Mouse (Mus musculus) neural tube, embryonic 15.5 days (tissue): ENCODE results near the gene Plekhg5. TPM values are rescaled to one million over a fixed set of nuclear protein-coding genes. Genes with fewer than 3 reads are reported as not detected.

Source experiments
- ATAC-seq: fragments of 200-750 bp; cut with Nextera tagmentation; 2 replicates; pipeline ENCODE4 v1.8.0; 2017; ENCODE audit warnings: mild to moderate bottlenecking, moderate TSS enrichment, moderate library complexity; ENCODE audit not compliant: low FRiP score
- H3K27ac ChIP-seq: fragments of 300-500 bp; sonication (generic); replicated peaks from 2 replicates; pipeline ENCODE4 v1.5.1; 2015; ENCODE audit warnings: mild to moderate bottlenecking, inconsistent platforms
- H3K27me3 ChIP-seq: fragments of 300-500 bp; sonication (generic); replicated peaks from 2 replicates; pipeline ENCODE4 v1.6.1; 2015; ENCODE audit warnings: inconsistent platforms
- H3K36me3 ChIP-seq: fragments of 300-500 bp; sonication (generic); 2 replicates; pipeline ENCODE4 v1.6.1; 2015; ENCODE audit warnings: inconsistent platforms
- H3K4me1 ChIP-seq: fragments of 300-500 bp; sonication (generic); 2 replicates; pipeline ENCODE4 v1.6.1; 2015; ENCODE audit warnings: inconsistent platforms
- H3K4me2 ChIP-seq: fragments of 300-500 bp; sonication (generic); 2 replicates; pipeline ENCODE4 v1.6.1; 2015; ENCODE audit warnings: inconsistent platforms, mild to moderate bottlenecking, moderate library complexity
- H3K4me3 ChIP-seq: fragments of 300-500 bp; sonication (generic); replicated peaks from 2 replicates; pipeline ENCODE4 v1.5.1; 2015; ENCODE audit warnings: mild to moderate bottlenecking, inconsistent platforms
- H3K9ac ChIP-seq: fragments of 300-500 bp; sonication (generic); replicated peaks from 2 replicates; pipeline ENCODE4 v1.6.1; 2015; ENCODE audit warnings: mild to moderate bottlenecking, inconsistent platforms
- H3K9me3 ChIP-seq: fragments of 300-500 bp; sonication (generic); replicated peaks from 2 replicates; pipeline ENCODE4 v1.6.1; 2016; ENCODE audit warnings: inconsistent platforms
- WGBS: fragments of 180-500 bp; shearing (Covaris S2); methylation state at CpG from one replicate; pipeline ENCODE4 v1.1.7; 2015; ENCODE audit warnings: mixed read lengths; 5-methylcytosine and 5-hydroxymethylcytosine counted together
- polyA plus RNA-seq: library from polyadenylated mRNA; unstranded; fragments of >200 nt; fragmentation: Nextera tagmentation; extraction: Ambion mirVana; gene quantifications from 2 replicates; pipeline ENCODE4 v1.2.1, GENCODE M21; 2015

The Plekhg5 gene
- polyA plus RNA-seq, 1 experiment from 2014 or later, result 13.6 TPM

DNA sequence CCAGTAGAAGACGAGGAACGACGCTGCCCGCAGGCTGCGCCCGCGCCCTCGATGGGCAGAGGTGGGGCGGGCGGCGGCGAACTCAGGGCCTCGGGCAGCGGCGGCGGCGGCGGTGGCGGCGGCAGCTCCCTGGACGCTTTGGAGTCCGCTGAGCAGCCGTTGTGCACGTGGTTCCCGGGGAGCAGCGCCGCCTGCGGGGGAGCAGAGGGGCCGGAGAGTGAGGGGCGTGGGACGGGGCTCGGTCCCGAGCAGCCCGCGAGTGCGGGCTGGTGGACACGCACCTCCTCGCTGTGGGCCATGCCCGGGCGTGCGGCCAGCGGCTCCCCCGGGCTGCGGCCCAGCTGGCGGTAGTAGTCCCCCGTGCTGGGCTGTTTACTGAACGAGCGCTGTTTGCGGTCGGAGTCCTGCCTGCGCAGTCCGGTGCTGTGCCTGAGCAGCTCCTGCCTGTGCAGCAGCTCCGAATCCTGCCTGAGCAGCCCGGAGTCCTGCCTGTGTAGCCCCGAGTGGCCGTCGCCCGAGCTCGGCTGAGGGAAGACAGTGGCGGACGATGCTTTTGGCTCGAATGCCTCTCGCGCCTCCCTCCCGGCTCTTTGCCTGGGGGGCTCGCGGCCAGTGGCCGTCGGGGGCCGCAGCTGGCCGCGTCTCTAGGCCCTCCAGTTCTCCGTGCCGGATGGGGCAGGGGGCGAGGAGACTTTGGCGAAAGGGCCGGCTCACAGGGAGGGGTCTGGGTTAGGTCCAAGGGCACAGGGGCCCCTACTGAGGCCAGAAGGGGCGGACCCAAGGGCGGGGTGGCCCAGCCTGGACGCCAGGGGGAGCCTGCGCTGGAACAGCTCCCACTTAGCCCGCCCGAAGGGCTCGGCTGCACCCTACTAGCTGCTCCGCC is 58.7 kb downstream of the Plekhg5 start:
- peak overlapping the region; percentile 36 for H3K4me3 ChIP-seq

DNA sequence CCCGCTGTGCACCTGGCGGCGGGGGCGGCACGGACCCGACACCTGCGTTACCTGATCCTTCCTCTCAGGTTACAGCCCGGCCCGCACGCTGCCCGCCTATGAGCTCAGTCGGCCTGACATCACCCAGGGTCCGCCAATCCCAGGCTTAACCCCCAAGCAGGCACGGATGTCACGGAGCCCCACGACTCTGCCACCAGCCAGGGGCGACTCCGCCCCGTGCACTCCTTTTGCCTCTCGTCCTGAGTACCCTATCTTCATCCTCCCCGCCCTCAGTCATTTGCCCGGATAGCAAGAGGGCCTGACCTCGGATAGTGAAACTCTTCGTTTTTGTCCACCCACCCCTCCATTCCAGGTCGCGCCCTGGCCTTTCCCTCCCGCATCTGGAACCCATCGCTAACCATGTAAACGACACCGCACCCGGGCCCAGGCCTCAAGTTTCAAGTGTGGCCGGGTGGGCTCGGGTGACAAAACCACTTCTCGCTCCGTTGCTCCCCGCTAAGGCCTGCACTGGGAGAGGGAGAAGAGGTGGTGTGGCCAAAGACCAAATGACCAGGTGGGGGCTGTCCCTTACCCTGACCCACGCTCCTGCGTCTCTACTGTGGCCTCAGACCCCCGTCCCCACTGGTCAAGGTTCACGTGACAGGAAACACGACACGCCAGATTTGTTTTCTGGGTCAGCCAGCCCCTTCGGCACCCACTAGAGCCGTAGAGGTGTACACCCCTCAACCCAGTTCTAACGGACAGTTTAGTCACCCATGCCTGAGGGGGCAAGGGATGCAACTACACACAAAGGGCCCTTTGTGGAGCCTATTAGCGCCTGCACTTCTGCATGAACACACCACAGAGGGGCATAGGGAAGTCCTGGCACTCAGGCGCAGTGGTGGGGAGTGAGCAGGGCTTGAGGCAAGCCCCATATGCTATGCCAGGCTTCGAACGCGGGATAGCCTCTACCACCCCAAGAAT is 59.8 kb downstream of the Plekhg5 start:
- WGBS, result 5% methylated on average over 50 of the region's 50 CpGs
- Histone ChIP-seq H3K36me3 (no peaks in the 10 kb centered on the region), H3K9ac (no peak overlapping the region), H3K4me3 (peak overlapping the region; percentile 36), H3K4me2 (peak overlapping the region; percentile 61), H3K4me1 (peaks cover 21% of the 10 kb centered on the region), H3K27me3 (peaks cover 86% of the 10 kb centered on the region), H3K9me3 (no peaks in the 10 kb centered on the region), H3K27ac (no peak overlapping the region)
- ATAC-seq, result no peak

More for the DNA sequence above, 58.7 kb downstream of the Plekhg5 start:
- peak overlapping the region; percentile 61 for H3K4me2 ChIP-seq
- peaks cover 30% of the 10 kb centered on the region for H3K4me1 ChIP-seq
- H3K9ac ChIP-seq, result peak overlapping the region; percentile 23
- peaks cover 94% of the 10 kb centered on the region for H3K27me3 ChIP-seq
- peak overlapping the region; percentile 13; the same call in 1 of the 2 replicates for H3K27ac ChIP-seq
- peak; percentile 58 for ATAC-seq
- WGBS, result under 1% methylated on average over 67 of the region's 85 CpGs
- no peaks in the 10 kb centered on the region for H3K9me3 ChIP-seq
- H3K36me3 ChIP-seq, result no peaks in the 10 kb centered on the region

DNA sequence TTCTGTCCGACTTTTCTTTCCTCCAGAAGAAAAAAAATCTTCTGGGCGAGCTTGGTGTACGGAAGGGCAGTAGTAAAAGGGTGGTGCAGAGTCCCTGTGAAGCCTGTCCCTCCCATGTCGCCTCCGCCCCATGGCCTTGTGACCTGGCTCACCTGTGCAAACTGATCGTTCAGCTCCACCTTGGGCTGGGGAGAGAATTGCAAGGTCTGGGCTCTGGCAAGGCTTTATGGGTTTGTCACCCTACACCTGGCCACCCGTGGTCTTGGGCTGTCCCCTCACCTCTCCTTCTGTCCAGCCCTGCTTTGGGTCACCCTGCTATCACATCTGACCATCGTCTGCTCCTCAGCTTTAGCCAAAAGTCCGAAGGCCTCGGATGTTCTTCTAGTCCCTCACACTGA is 60.5 kb downstream of the Plekhg5 start:
- Histone ChIP-seq H3K4me2 (no peak overlapping the region), H3K27ac (no peak overlapping the region), H3K4me3 (no peak overlapping the region), H3K27me3 (peaks cover 83% of the 10 kb centered on the region), H3K9me3 (no peaks in the 10 kb centered on the region), H3K4me1 (peaks cover 21% of the 10 kb centered on the region), H3K9ac (no peak overlapping the region), H3K36me3 (no peaks in the 10 kb centered on the region)
- ATAC-seq, result no peak
- WGBS, result 28% methylated on average over 10 of the region's 10 CpGs

DNA sequence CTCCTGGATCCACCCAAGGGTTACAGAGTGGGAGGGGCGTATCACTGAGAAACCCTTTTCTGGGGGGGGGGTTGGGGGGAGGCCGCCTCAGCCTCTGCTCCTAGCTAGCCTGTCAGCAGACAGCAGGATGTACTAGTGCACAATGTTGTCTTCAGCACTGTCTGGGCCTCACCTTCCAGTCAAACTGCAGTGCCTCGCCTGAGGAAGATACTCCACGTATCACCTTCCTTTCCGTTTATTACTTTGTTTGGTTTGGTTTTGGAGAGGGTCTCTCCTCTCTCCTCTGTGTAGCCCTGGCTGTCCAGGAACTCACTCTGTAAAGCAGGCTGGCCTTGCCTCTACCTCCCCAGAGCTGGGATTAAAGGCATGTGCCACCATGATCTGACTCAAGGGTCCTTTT is 60.9 kb downstream of the Plekhg5 start:
- Histone ChIP-seq H3K9ac (no peak overlapping the region), H3K36me3 (no peaks in the 10 kb centered on the region), H3K4me2 (no peak overlapping the region), H3K4me1 (peaks cover 22% of the 10 kb centered on the region), H3K9me3 (no peaks in the 10 kb centered on the region), H3K27me3 (peaks cover 81% of the 10 kb centered on the region), H3K27ac (no peak overlapping the region), H3K4me3 (no peak overlapping the region)
- 44% methylated on average over 5 of the region's 5 CpGs for WGBS
- ATAC-seq, result no peak

DNA sequence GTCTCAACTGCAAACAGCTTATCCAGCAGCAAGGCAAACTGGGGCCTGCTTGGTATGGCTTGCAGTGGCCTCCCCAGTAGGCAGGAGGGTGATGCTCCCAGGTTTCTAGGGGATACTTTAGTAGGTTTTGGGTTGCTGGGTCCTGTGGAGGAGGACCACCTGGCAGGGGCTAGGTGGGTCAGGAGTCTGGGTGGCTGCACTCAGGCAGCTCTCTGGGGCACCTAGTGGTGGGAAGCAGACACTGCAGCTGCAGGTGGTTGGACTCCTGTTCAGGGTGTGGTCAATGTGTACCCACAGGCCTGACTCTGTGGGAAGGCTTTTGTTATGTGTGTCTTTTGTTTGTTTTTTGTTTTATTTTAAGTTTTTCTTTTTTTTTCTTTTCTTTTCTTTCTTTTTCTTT is 62.2 kb downstream of the Plekhg5 start:
- peaks cover 78% of the 10 kb centered on the region for H3K27me3 ChIP-seq
- H3K36me3 ChIP-seq, result no peaks in the 10 kb centered on the region
- H3K4me1 ChIP-seq, result peaks cover 30% of the 10 kb centered on the region
- no peak overlapping the region for H3K4me3 ChIP-seq
- ATAC-seq, result no peak
- no peak overlapping the region for H3K27ac ChIP-seq
- no peak overlapping the region for H3K4me2 ChIP-seq
- H3K9me3 ChIP-seq, result no peaks in the 10 kb centered on the region
- H3K9ac ChIP-seq, result no peak overlapping the region

DNA sequence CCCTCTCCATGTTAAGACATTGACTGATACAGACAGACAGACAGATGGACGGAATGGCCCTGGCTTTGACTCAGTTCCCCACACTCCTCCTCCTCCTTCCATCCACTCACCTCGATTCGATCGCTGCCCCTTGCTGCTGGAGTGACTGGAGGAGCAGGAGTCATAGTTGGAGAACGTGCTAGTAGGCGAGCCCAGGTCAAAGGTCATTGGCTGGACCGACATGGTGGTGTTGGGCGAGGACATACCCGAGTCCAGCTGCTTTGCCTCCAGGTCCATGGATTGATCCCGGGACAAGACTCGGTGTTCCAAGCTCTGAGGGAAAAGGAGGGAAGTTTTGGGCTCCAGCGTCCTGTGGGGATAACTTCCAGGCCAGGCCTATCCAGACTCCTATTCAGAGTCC is 63.1 kb downstream of the Plekhg5 start:
- Histone ChIP-seq H3K36me3 (no peaks in the 10 kb centered on the region), H3K27ac (no peak overlapping the region), H3K4me2 (no peak overlapping the region), H3K4me1 (peaks cover 30% of the 10 kb centered on the region), H3K27me3 (peaks cover 75% of the 10 kb centered on the region), H3K4me3 (no peak overlapping the region), H3K9me3 (no peaks in the 10 kb centered on the region), H3K9ac (no peak overlapping the region)
- 87% methylated on average over 12 of the region's 12 CpGs for WGBS
- ATAC-seq, result no peak

DNA sequence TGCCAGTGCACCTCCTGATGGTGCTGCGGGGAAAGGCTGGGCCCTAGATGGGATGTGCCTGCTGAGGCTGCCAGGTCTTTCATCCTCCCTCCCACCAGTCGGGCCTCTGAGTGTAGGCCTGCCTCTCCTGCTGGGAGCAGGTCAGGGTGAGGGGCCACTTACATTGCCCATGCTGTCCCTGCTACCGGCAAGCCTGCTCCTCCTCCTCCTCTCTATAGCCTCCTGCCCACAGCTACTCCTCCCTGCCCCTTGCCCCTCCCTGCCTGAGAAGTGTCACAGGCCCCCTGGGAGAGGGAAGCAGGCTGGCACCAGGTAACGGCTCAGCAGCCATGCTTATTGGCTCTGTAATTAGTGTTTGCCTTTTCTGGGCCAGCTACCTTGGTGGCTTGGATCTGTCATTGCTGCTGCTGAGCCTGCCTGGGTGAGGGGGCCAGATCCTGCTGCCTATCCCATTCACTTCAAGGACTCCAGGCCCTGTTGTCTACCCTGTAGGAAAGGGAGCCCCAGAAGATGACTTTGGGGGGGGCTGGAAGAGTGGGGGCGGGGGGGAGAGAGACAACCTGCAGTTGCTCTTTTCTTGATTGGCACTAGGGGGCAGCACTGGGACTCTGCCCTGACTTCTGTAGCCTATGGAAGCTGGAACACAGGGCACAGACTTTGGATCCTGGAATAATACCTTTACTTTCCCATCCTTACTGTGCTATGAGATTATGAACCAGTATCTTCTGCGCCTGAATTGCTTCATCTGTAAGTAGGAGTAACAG is 64.0 kb downstream of the Plekhg5 start:
- H3K4me2 ChIP-seq, result no peak overlapping the region
- peaks cover 71% of the 10 kb centered on the region for H3K27me3 ChIP-seq
- H3K4me1 ChIP-seq, result peaks cover 20% of the 10 kb centered on the region
- H3K27ac ChIP-seq, result no peak overlapping the region
- H3K9ac ChIP-seq, result no peak overlapping the region
- WGBS, result 25% methylated on average over 6 of the region's 6 CpGs
- ATAC-seq, result no peak
- H3K4me3 ChIP-seq, result no peak overlapping the region
- no peaks in the 10 kb centered on the region for H3K36me3 ChIP-seq
- no peaks in the 10 kb centered on the region for H3K9me3 ChIP-seq

DNA sequence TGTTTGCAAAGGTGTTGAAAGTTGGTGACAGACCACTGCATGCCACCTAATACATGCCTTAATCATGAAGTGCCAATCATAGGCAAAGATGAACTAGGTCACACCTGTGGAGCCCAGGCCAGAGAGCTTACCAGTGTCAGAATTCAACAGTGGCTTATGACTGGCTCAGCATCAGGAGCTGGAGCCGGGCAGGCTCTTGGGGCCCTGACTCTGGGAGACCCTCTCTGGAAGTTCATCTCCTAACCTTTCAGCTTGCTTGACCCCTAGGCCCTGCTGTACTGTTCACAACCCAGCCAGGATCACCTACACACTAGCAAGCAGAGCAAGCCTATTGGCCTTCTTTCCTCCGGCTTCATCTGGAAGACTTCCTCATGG is 64.6 kb downstream of the Plekhg5 start:
- WGBS, result 96% methylated on average over 2 of the region's 2 CpGs

DNA sequence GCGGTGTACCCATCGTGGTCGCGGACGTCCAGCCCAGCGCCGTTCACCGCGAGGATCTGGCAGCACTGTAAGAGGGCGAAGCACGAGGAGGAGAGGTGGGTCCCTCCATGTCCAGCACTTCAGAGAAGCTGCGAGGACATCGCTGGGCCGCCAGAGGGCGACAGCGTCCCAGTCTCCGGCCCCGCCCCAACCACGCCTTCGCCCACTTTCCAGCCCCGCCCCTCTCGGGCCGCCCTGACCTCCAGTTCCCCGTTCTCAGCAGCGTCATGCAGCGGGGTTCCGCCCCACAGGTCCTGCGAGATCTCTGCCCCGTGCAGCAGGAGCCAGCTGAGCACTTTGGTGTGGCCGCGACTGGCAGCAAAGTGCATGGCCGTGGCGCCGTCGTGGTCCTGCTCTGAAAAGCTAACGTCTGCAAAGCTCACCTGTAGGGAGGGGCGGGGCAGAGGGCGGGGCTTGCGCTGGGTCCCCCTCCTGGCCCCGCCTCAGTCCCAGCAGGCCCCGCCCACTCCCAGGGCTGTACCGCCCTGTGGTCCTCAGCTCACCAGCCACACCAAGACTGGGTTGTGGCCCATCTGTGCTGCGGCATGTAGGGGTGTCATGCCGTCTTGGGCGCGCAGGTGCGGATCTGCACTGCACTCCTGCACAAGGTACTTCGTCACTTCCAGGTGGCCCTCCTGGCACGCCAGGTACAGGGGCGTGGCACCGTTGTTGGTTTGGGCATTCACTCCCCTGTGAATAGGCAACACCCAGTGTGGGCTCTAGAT is 66.4 kb downstream of the Plekhg5 start:
- no peak overlapping the region for H3K27ac ChIP-seq
- H3K36me3 ChIP-seq, result no peaks in the 10 kb centered on the region
- H3K4me1 ChIP-seq, result peaks cover 9% of the 10 kb centered on the region
- H3K27me3 ChIP-seq, result peaks cover 56% of the 10 kb centered on the region
- peak overlapping the region; percentile 77 for H3K4me2 ChIP-seq
- H3K9ac ChIP-seq, result no peak overlapping the region; the same call in 1 of the 2 replicates
- ATAC-seq, result peak; percentile 80
- H3K4me3 ChIP-seq, result peak overlapping the region; percentile 46
- no peaks in the 10 kb centered on the region for H3K9me3 ChIP-seq
- 3% methylated on average over 51 of the region's 51 CpGs for WGBS

More for the DNA sequence above, 64.6 kb downstream of the Plekhg5 start:
- Histone ChIP-seq H3K36me3 (no peaks in the 10 kb centered on the region), H3K9me3 (no peaks in the 10 kb centered on the region), H3K4me2 (no peak overlapping the region), H3K4me3 (no peak overlapping the region), H3K4me1 (peaks cover 15% of the 10 kb centered on the region), H3K27me3 (peaks cover 69% of the 10 kb centered on the region), H3K9ac (no peak overlapping the region), H3K27ac (no peak overlapping the region)
- no peak for ATAC-seq

DNA sequence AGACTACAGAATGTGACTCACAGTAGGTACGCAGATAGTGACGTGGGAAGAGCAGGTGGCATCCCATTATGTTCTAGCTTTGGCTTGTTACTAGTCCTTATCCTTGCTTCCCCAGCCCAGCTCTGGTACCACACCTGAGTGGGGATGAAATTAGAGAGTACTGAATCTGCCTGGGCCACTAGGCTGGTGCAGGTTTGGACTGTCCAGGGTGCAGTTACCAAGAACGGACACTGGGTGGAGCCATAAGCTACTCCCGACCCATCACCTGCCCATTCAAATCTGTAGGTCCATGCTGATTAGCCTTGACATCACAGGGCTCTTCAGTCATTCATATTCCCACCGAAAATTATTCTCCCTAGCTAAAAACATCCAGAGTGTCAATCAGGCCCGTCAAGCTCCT is 68.1 kb downstream of the Plekhg5 start:
- Histone ChIP-seq H3K9ac (no peak overlapping the region), H3K27ac (no peak overlapping the region), H3K4me3 (no peak overlapping the region), H3K27me3 (peaks cover 42% of the 10 kb centered on the region), H3K36me3 (no peaks in the 10 kb centered on the region), H3K9me3 (no peaks in the 10 kb centered on the region), H3K4me2 (no peak overlapping the region), H3K4me1 (peaks cover 9% of the 10 kb centered on the region)
- ATAC-seq, result no peak
- WGBS, result 29% methylated on average over 6 of the region's 6 CpGs
